Mouse (Mus musculus) neutrophil, adult 5-6 weeks (primary cell): ENCODE measurements around the gene Tmod2. TPM values are rescaled to one million over a fixed set of nuclear protein-coding genes. Genes with fewer than 3 reads are reported as not detected.

ENCODE experiments used
- ATAC-seq: fragments of 151-379, 151-347 bp; 2 replicates; pipeline ENCODE4 v1.8.0; 2017; ENCODE audit warnings: mild to moderate bottlenecking, moderate TSS enrichment; ENCODE audit not compliant: insufficient number of reproducible peaks, poor library complexity, low FRiP score, severe bottlenecking; ENCODE audit errors: extremely low read depth
- total RNA-seq: library from RNA; stranded (forward); fragments of 200-1000 nt; gene quantifications from 2 replicates; pipeline ENCODE4 v1.2.3, GENCODE M21; 2017

Tmod2 gene
- total RNA-seq, 1 experiment from 2014 or later = under 0.01 TPM

GRCm38 (mm10) chr9:75609505-75609904 lies 1.6 kb downstream of the Tmod2 start:
- no peak for ATAC-seq

- no peak for ATAC-seq
These were observed 3.6 kb downstream of the Tmod2 start for GRCm38 (mm10) chr9:75607496-75607895.

GRCm38 (mm10) chr9:75601510-75601909 lies 9.6 kb downstream of the Tmod2 start:
- no peak for ATAC-seq

GRCm38 (mm10) chr9:75600166-75600934 lies 10.8 kb downstream of the Tmod2 start:
- no peak for ATAC-seq

GRCm38 (mm10) chr9:75599191-75599841 lies 11.8 kb downstream of the Tmod2 start:
- ATAC-seq = no peak

GRCm38 (mm10) chr9:75597596-75597995 lies 13.5 kb downstream of the Tmod2 start:
- ATAC-seq = no peak

GRCm38 (mm10) chr9:75597036-75597435 lies 14.1 kb downstream of the Tmod2 start:
- no peak for ATAC-seq

GRCm38 (mm10) chr9:75593481-75593880 lies 17.6 kb downstream of the Tmod2 start:
- ATAC-seq = no peak

- no peak for ATAC-seq
These were observed 21.0 kb downstream of the Tmod2 start for GRCm38 (mm10) chr9:75589850-75590790.

GRCm38 (mm10) chr9:75581694-75582350 lies 29.3 kb downstream of the Tmod2 start:
- 0 out of 2 replicates have a peak, but pooled peaks have one; percentile 44 for ATAC-seq

GRCm38 (mm10) chr9:75579321-75579720 lies 31.8 kb downstream of the Tmod2 start:
- ATAC-seq = no peak

- ATAC-seq = no peak
These were observed 39.8 kb downstream of the Tmod2 start for GRCm38 (mm10) chr9:75571036-75571942.

- peak; percentile 75; the same call in 1 of the 2 replicates for ATAC-seq
These were observed 42.7 kb downstream of the Tmod2 start for GRCm38 (mm10) chr9:75568399-75568798.

GRCm38 (mm10) chr9:75564892-75565291 lies 46.2 kb downstream of the Tmod2 start:
- ATAC-seq = no peak

GRCm38 (mm10) chr9:75563622-75564021 lies 47.5 kb downstream of the Tmod2 start:
- ATAC-seq = no peak

- ATAC-seq = no peak
These were observed 47.9 kb downstream of the Tmod2 start for GRCm38 (mm10) chr9:75563176-75563575.

- ATAC-seq = no peak
These were observed 50.0 kb downstream of the Tmod2 start for GRCm38 (mm10) chr9:75561040-75561669.
